Mouse (Mus musculus): ENCODE data around the gene C2cd2l. TPM values are rescaled to one million over a fixed set of nuclear protein-coding genes. Genes with fewer than 3 reads are reported as not detected.
"Not testable (repeated sequence)": the region's sequence is repeated elsewhere in the genome, so short reads cannot be mapped to it uniquely, and the experiment has no call there.

The C2cd2l gene
- total RNA-seq, 2 experiments from 2014 or later = 12.1 to 13.7 TPM

DNA sequence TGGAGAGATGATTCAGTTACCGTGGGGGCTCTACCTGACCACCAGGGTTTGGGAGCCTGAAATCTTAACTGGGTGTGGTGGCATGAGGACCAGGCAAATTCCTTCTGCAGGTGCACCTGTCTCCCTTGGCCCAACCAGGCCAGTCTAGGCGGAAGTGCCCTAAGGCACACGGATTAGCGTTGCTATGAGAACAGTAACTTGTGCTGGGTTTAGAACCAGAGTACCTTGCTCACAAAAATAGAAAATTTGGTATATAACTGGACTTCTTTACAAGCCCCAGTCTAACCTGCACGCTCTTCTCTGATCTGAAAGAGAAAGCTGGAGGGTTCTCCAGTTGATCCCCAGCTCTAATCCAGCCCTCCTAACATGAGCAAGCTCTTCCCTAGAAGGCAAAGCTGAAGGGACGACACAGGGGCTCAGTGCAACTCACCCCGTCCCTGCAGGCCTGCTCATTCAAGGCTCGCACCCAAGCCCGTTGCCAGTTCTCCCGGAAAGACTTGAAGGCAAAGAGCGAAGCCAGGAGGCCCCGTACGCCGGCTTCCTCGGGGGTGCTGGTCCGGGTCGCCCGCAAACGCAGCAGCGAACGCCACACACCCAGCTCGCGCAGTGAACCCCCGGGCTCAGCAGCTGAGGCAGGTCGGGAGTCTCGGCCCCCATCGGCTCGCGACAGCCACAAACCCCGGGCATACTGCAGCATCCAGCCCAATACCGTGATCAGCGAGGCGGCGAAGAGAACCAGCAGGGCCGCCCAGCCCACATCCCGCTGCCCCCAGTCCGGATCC is 789 bp downstream of the C2cd2l start:
- peak; percentile 33 for DNase-seq
- intact Hi-C loops (cut with DNase I; ENCODE audit: low total_unique reads) = no loop called here

DNA sequence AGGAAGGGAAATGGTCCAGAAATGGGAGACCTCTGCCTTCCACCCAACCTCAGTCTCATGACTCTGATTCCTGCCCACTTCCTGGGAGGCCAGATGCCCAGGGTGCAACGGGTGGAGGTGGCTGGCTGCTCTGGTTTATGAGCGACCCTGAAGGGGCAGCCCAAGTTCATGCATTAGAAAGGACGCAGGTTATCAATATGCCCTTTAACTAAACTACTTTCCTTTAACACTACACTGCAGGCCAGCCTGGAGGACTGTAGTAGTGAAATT is 1.3 kb downstream of the C2cd2l start:
- intact Hi-C loops (cut with DNase I; ENCODE audit: low total_unique reads) = no loop called here
- no peak for DNase-seq

DNA sequence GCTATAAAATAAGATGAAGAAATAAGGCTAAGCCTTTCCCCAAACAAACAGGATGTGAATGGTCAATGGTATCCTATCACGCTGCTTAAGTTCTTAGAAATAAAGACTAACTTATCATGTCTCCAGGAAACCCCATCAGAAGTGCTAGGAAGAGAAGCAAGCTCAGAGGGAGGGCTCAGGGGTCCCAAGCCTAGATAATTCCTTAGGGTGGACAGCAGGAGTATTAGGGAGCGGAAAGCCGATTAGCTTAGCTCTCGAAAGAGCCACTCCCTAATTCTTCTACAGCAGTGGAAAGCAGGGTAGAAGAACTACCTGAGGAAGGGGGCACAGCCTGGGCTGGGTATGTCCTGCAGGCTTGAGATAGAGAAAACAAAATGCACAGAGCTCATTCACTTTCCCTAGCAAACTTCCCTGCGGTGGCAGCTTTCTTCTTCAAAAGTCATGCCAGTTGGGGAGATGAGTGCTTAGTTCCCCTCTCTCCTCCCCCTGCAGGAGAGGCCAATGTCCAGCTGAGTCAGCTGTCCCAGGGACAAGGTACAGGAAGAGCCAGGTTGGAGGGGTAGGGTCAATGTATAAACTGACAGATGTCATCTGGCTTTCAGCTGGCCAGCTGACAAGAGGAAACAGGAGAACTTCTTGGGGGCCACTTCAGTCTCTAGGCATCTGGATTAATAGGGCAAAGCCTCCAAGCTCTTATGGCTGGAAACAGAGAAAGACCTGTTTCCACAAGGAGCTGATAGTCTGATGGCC is 1.8 kb downstream of the C2cd2l start:
- DNase-seq = no peak

DNA sequence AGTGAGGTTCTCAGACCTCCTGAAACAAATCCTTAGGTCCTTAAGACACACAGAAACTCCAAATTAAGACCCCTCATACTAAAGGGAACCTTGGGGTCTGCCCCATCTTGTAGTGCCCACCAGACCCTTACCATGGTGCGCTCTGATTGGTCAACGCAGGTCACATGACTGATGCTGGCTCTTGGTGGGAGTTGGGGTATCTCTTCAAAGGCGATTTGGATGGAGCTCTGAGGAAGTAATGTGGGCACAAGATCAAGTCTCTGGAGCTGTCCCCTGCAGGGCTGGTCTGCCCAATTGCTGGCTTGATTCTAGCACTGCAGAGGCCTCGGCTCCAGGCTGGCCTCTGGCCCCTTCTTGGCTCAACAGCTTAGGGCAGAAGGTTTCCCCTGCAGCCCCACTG is 2.6 kb downstream of the C2cd2l start:
- intact Hi-C loops (cut with DNase I; ENCODE audit: low total_unique reads) = no loop called here
- DNase-seq = no peak

More for the DNA sequence above, 1.8 kb downstream of the C2cd2l start:
- intact Hi-C loops (cut with DNase I; ENCODE audit: low total_unique reads) = no loop called here

DNA sequence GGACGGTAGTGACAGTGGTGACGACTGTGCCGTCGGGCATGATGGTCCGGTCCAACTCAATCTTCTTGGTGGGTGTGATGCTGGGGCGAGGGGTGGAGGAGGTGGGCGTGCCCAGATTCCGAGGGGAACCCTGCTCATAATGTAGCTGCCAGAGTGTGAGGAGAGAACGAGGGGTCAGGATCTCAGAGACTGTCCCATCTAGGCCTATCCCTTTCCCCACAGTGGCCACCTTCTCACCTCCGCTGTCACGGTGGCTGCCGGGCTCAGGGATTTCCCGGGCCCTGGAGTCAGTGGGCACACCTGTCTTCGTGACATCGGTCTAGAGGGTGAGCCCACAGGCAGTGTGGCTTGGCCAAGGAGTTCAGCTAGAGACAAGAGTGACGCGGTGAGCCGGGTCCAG is 5.2 kb downstream of the C2cd2l start:
- intact Hi-C loops (cut with DNase I; ENCODE audit: low total_unique reads) = no loop called here
- DNase-seq = no peak

DNA sequence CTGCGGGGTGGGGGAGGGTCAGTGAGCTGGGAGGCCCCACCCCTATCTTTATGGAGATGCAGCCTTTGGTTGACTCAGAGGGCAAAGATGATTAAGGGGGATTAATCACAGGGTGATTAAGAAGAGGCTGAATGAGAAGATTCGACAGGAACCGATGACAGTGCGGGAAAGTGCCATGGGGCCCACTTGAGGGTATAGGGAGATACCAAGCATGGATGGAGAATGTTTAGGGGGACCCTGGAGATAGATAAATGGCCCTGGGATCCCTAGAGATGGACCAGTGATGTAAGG is 5.9 kb downstream of the C2cd2l start:
- intact Hi-C loops (cut with DNase I; ENCODE audit: low total_unique reads) = no loop called here
- DNase-seq = no peak

DNA sequence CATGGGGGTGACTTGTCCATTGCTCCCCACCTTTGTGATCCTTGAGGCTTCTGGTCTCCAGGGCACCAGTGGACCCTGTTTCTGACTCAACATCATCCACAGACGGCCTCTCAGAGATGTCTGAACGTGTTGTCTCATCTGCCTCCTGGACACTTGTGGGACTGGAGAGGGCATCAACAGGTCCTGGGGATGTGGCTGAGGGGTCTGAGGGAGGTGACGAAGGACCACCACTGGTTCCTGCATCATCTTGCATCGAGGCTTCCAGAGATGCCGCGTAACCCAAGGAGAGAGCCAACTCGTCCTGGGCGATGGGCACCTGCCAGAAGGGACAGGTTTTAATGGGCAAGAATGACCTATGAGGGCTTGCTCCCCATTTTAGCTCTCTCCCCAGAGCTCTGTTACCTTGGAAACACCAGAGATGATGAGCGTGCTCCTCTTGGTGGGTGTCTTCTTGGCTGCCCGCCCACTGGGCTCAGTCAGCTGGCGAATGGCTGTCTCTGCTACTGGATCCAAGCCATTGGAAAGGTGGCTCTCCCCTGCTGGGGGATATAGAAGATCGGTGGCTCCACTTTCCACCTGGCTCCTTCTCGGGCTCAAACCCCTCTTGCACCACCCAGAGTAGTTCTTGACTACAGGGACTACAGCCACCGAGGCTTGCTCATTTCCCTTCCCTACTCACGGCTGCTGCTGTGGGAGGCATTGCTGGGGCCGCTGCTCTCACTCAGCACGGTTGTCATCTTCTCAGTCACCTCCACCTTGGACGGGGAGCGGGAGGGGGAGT is 6.4 kb downstream of the C2cd2l start:
- intact Hi-C loops (cut with DNase I; ENCODE audit: low total_unique reads) = no loop called here
- no peak for DNase-seq

DNA sequence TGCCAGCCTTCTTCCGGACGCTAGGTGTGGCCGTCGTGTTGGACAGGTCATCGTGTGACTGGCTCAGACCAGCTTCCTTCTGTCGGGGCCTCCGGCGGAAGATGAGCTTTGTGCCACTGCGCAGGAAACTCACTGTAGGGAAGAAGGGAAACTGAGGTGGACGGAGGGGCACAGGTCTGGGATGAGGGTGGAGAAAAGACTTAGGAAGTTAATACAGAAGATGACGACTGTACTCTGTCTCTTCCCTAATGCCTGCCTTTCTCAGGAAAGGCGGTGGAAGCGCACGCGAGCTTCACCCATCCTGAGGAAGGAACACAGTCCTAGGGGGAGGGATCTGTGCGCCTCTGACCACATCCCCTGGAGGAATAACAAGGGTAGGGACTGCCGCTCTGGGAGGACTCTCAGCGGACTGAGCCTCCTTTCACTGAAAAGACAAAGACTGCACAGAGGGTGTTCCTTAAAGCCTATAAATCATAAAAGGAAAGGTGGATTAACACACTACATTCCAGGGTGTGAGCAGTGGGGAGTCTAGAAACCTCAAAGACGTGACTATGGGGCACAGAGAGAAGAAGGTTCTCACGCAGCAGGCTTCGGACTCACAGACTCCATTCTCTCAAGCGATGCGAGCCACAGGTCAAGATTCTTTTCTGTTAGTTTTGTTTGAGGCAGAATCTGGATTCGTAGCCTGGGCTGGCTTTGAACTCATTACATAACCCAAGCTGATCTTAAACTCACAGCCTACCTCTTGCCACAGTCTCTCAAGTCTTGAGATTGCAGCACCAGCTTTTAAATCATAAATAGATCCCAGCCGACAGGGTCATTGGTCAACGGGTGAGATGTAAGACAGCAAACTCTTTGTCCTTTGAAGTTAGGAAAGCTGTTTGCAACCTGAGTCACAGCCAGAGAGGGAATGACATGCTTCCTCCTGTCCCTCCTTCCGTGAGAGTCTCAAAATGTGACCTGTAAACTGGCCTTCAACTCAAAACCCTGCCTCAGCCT is 8.7 kb downstream of the C2cd2l start:
- DNase-seq = no peak
- intact Hi-C loops (cut with DNase I; ENCODE audit: low total_unique reads) = no loop called here

DNA sequence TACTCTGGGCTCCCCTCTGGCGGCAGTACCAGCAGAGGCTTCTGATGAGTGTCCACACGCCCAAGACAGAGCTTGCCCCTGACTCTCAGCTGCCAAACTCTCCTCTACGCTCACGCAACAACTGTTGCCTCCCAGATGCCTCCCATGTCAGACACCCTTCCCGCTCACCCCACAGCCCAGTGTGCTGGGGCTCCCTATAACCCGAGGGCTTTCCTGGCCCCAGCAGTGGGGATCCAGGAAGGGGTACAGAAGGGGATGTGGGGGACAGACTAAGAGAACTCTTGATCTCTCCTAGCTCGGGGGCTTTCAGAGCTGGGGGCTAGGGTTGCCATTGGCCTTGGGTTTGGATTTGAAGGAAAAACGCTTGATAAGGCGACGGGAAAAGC is 9.3 kb downstream of the C2cd2l start:
- intact Hi-C loops (cut with DNase I; ENCODE audit: low total_unique reads) = no loop called here
- no peak for DNase-seq

DNA sequence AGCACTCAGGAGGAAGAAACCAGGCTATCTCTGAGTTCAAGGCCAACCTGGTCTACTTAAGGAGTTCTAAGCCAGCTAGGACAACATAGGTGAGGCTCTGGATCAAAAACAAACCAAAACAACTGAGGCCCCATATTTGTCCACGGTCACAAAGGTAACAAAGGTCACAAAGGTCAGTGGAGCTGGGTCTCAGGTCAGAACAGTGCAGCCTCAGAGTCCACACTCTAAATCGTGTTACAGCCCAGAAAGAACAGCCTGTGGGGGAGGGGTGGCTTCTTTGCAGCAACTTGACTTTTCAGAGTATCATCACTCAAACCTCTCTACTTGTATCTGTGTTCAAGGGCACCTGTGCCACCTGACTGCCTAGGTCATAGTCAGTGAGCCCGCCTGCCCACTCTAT is 10.3 kb downstream of the C2cd2l start:
- intact Hi-C loops (cut with DNase I; ENCODE audit: low total_unique reads) = no loop called here
- no peak for DNase-seq

DNA sequence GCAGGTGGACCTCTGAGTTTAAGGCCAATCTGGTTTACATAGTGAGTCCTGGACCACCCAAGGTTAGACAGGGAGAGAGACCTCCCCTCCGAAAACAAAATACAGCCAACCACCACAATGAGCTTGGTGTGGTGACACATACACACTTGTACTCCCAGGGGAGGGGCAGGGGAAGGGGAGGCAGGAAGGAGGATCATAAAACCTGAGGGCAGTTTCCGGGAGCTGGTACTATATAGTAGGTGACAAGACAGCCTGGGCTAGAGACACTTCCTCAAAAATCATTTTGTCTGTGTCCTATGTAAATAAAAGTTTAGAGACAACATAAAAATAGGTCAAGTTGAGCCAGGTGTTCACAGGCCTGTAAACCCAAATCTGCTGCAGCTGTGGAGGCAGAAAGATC is 12.8 kb downstream of the C2cd2l start:
- intact Hi-C loops (cut with DNase I; ENCODE audit: low total_unique reads) = no loop called here

DNA sequence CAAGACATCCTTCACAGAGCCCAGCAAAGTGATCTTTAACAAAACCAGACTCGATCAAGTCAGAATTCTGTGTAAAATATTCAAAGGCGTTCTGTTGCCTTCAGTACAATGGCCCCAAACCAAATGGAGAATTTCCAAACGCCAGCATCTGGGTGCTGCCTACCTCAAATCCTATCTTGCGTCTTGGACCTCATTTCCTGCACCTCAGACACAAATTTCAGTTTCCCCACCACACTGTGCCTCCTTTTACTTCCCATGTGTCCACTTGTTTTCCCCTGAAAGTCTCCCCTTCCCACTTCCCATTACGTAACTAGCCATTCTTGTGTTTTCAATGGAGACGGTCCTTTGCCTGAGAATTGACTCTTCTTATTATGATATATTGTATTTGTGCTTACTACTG is 13.6 kb downstream of the C2cd2l start:
- intact Hi-C loops (cut with DNase I; ENCODE audit: low total_unique reads) = no loop called here
- DNase-seq = no peak

More for the DNA sequence above, 12.8 kb downstream of the C2cd2l start:
- DNase-seq = no peak

DNA sequence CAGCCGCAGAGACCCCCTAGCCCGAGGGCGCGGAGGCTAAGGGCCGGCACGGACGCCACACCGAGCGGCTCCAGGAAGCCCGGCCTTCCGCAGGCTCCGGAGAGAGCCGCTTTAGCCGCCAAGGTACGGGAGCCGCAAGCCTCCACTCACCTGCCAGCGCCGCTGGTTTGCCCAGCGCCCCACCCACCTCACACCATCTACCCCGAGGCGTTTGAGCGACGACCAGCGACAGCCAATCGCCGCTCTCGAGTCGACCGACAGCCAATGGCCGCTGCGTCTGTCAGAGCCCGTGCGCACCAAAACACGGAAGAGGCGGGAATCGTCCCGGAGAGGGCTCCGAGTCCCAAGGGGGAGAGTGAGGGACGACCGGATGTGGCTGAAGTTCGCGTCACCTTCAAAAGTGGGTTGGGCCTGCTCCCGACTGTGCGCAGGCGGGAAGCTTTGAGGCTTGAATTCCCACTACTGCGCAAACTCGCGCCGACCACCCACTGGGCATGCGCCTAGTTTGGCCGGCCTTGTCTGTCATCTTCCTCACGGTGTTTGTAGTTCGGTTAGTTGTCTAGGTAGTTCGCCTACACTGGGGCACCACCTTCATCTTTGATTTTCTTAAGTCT is 14.5 kb downstream of the C2cd2l start, which contains the start of gene Hinfp:
Gene Hinfp (minus strand): TSS at position 206 of the 614 bp plus-strand sequence.
- peak; percentile 99 for DNase-seq
- intact Hi-C loops (cut with DNase I; ENCODE audit: low total_unique reads) = no loop called here

DNA sequence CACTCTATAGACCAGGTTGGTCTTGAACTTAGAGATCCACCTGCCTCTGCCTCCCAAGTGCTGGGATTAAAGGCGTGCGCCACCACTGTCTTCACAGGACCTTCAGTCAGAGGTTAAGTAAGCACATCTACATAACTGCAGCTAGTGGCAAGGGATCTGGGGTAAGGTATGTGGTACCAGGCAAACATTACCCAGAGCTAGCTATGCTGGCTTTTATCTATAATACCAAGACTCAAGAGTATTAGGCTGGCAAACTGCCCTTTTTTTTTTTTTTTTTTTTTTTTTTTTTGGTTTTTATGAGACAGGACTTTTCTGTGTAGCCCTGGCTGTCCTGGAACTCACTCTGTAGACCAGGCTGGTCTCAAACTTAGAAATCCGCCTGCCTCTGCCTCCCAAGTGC is 20.1 kb downstream of the C2cd2l start:
- intact Hi-C loops (cut with DNase I; ENCODE audit: low total_unique reads); DNase-seq: not testable (repeated sequence)

DNA sequence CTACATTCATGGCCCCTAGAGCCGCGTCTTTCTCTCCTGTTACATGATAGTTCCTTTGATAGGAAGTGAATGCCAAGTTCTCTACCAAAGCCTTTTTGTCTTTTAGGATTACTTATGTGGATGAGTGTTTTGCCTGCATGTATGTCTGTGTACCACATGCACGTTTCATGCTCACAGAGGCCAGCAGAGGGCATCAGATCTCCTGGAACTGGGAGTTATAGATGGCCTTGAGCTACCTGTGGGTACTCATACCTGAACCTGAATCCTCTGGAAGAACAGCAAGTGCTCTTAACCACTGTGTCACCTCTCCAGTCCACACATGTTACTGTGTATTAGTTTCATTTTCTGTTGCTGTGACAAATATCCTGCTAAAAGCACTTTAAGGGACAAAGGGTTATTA is 27.6 kb downstream of the C2cd2l start:
- intact Hi-C loops (cut with DNase I; ENCODE audit: low total_unique reads) = loop anchor here (5.0 kb wide), 1 partner anchor 65 kb away; no protein-coding TSS in a partner anchor
- no peak for DNase-seq

DNA sequence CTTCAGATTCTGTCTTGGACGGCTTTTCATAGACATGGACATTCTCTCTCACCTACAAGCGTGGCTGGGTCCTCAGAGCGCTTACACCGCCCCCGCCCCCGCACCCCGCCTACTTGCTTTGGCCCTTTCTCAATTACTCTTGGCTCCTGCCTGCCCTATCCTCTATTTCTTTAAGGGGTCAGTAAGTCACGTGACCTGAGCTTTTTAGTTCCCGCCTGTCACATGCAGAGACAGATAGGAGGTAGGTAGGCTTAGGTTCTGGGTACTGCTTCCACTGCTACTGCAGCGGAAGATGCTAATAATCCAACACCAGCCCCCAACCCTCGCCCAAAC is 31.2 kb downstream of the C2cd2l start:
- intact Hi-C loops (cut with DNase I; ENCODE audit: low total_unique reads) = no loop called here
- DNase-seq = no peak

DNA sequence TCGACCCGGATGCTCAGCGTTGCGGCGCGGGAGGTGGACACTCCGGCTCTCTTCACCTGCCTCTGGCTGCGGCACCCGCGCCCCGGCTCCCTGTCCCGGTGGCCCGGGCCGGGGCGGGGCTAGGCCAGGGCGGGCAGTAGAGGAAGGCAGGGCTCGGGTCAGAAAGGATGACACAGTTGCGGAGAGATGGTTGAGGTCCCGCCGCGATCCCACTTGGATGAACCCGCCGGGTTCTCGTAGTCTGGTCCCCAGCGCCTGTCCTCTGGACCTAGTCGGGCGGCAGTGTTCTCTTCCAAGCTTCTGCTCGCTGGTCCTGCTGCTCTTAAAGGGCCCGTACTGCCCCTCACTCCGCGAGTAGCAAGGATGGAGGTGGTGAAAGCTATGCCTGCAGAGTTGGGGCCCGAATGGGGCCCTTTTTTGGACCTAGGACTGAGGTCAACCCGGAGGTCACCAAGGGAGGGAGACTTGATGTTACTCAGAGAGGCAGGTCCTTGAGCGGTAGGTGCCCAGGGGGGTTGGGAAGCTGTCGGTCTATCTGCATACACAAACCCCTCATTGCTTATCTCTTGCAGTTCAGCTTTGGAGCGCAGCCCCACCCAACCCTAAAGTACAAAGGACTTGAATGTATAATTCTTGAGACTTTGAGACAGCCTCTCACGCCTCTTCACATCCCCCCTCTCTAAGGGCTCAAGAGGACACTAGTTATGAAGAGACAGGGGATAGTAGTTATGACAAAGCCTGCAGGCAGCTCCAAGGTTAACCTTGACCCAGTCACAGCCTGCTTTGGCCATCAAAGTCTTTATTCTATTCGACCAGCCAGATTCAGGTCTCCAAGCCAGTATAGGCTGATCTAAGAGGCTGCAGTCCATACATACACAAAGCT is 31.8 kb downstream of the C2cd2l start, which contains the start of gene Abcg4:
Gene Abcg4 (minus strand): TSS at position 540 of the 883 bp plus-strand sequence.
- intact Hi-C loops (cut with DNase I; ENCODE audit: low total_unique reads) = no loop called here
- DNase-seq = no peak

DNA sequence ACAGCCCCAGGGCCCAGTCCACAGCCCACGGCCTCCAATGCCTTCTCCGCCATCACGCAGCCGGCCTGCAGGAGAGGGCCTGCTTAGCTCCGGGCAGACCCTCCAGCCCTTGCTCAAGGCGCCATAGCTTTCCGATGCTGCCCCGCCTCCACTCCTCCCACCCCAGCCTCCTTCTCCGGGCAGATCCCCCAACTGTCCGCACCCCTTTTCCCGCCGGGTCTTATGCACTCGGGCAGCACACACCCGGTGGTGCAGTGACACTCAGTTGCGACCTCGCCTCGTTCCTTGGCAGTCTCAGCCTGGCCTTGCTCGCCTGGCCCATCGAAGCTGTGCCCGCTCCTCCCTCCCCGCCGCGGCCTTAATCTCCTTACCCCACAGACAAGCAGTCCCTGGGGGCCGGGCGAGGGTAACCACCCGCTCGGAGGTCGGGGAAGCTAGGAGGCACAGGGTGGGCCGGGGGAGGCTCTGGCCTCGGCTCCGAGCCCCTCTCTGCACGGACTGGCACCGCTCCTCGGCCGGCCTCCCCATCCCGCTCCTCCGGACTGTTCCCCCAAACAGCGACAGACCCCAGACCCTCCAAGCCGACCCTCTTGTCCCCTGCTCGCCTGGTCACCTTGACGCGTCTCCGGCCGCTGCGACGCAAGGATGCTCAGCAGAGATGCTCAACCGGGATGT is 32.5 kb downstream of the C2cd2l start:
- intact Hi-C loops (cut with DNase I; ENCODE audit: low total_unique reads) = no loop called here
- no peak for DNase-seq
